Mouse (Mus musculus): Measurements from ENCODE around the gene Sprtn. TPM values are rescaled to one million over a fixed set of nuclear protein-coding genes. Genes with fewer than 3 reads are reported as not detected.

Sprtn gene
- total and polyA plus RNA-seq, 3 experiments: 27.2 to 31.8 TPM; not detected in 1

DNA sequence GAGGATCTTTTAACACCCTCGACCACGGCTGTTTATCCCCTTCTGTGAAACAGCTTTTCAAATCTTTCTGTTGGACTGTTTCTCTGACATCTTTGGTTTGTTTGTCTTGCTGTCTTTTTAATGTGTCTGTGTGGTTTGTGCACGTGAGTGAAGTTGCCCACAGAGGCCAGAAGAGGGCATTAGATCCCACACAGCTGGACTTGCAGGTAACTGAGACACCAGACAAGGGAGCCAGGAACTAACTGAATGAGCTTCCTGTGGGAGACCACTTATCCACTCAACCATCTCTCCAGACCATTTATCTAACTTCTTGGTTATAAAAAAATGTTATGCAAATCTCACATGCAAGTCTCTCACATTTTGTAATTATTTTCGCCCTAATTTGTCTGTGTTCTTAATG, 33.0 kb downstream of the Sprtn start:
- Histone ChIP-seq H3K27me3 (ENCODE audit: control insufficient read depth in 1 of 2, insufficient read depth in 2 of 2, low read length in 2 of 2) (no peaks in the 10 kb centered on the region), H3K9me3 (replicated peaks; ENCODE audit: insufficient read depth, low read length) (no peaks in the 10 kb centered on the region), H3K9ac (ENCODE audit: control insufficient read depth, low read depth, low read length, poor library complexity, severe bottlenecking) (no peak overlapping the region), H3K79me2 (ENCODE audit: control insufficient read depth, insufficient read depth, low read length, poor library complexity) (peaks cover 25% of the 10 kb centered on the region), H3K4me1 (ENCODE audit: control insufficient read depth in 1 of 2, insufficient read depth in 2 of 2, low read length in 2 of 2) (no peaks in the 10 kb centered on the region), H3K27ac (ENCODE audit: control insufficient read depth, low read depth, low read length) (no peak overlapping the region), H3K36me3 (ENCODE audit: control insufficient read depth in 1 of 2, insufficient read depth in 2 of 2, low read length in 2 of 2) (peaks cover 0 to 6% of the 10 kb centered on the region in 2 experiments; a peak in 2 of 4 replicates), H3K4me3 (ENCODE audit: control insufficient read depth in 1 of 2, insufficient read depth in 1 of 2, low read depth in 2 of 2, low read length in 2 of 2) (no peak overlapping the region)
- DNase-seq (ENCODE audit: low read depth, low spot score): peak; percentile 38
- TF ChIP-seq ZNF384 (IDR thresholded peaks at IDR 0.05; ENCODE audit: low read depth, low read length) (no peak), CTCF (IDR thresholded peaks at IDR 0.05 in 2 of 3, conservative IDR thresholded peaks at IDR 0.05 in 1 of 3; ENCODE audit: control insufficient read depth in 1 of 3, insufficient read depth in 1 of 3, low read depth in 2 of 3, low read length in 3 of 3, poor library complexity in 1 of 3, severe bottlenecking in 1 of 3) (peak; percentile 37 to 39 (median 39)), KAT2A (conservative IDR thresholded peaks at IDR 0.05; ENCODE audit: low read depth, low read length) (no peak), NELFE (IDR thresholded peaks at IDR 0.05; ENCODE audit: low read depth, low read length) (no peak), MXI1 (IDR thresholded peaks at IDR 0.05; ENCODE audit: low read depth, low read length) (no peak), MYC (IDR thresholded peaks at IDR 0.05; ENCODE audit: low read depth, low read length) (no peak), UBTF (IDR thresholded peaks at IDR 0.05; ENCODE audit: borderline replicate concordance, insufficient read depth, low read depth, low read length) (no peak), TAL1 (IDR thresholded peaks at IDR 0.05; ENCODE audit: low read length) (no peak), CHD2 (IDR thresholded peaks at IDR 0.05; ENCODE audit: low read length) (no peak), POLR2A (IDR thresholded peaks at IDR 0.05; ENCODE audit: control insufficient read depth in 1 of 2, insufficient read depth in 1 of 2, low read depth in 1 of 2, low read length in 2 of 2, poor library complexity in 1 of 2) (no peak), POLR2AphosphoS5 (IDR thresholded peaks at IDR 0.05; ENCODE audit: borderline replicate concordance, low read depth, low read length) (no peak), RAD21 (IDR thresholded peaks at IDR 0.05; ENCODE audit: low read depth, low read length) (peak; percentile 20; the same call in 1 of the 2 replicates), MEF2A (IDR thresholded peaks at IDR 0.05; ENCODE audit: extremely low read depth, insufficient replicate concordance, low read depth, low read length, poor library complexity, severe bottlenecking) (no peak)

DNA sequence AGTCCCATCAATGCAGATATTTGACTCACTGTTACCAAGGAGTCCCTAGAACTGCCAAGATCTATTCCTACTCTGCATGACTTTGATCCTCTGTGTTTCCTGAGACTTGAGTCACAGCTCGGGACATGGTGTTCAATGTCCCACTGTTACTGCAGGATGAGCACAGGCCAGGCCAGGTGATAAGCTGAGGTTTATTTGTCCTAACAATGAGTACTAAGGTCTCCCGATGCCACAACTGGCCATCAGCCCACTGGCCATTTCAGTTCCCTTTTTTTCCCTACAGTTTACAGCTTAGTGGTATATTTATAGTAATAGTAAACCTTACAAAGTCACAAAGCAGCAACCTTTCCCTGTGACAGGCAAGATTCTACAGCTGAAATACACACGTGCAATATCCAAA, 34.7 kb downstream of the Sprtn start:
- Histone ChIP-seq H3K79me2 (ENCODE audit: control insufficient read depth, insufficient read depth, low read length, poor library complexity) (peaks cover 28% of the 10 kb centered on the region), H3K36me3 (ENCODE audit: control insufficient read depth in 1 of 2, insufficient read depth in 2 of 2, low read length in 2 of 2) (peaks cover 0 to 4% of the 10 kb centered on the region in 2 experiments; a peak in 2 of 4 replicates), H3K4me1 (ENCODE audit: control insufficient read depth in 1 of 2, insufficient read depth in 2 of 2, low read length in 2 of 2) (no peaks in the 10 kb centered on the region), H3K27ac (ENCODE audit: control insufficient read depth, low read depth, low read length) (no peak overlapping the region), H3K9me3 (replicated peaks; ENCODE audit: insufficient read depth, low read length) (no peaks in the 10 kb centered on the region), H3K27me3 (ENCODE audit: control insufficient read depth in 1 of 2, insufficient read depth in 2 of 2, low read length in 2 of 2) (no peaks in the 10 kb centered on the region), H3K4me3 (ENCODE audit: control insufficient read depth in 1 of 2, insufficient read depth in 1 of 2, low read depth in 2 of 2, low read length in 2 of 2) (no peak overlapping the region), H3K9ac (ENCODE audit: control insufficient read depth, low read depth, low read length, poor library complexity, severe bottlenecking) (no peak overlapping the region)
- TF ChIP-seq UBTF (IDR thresholded peaks at IDR 0.05; ENCODE audit: borderline replicate concordance, insufficient read depth, low read depth, low read length): no peak
- no peak for TF ChIP-seq MYC (IDR thresholded peaks at IDR 0.05; ENCODE audit: low read depth, low read length)
- TF ChIP-seq MAX (IDR thresholded peaks at IDR 0.05; ENCODE audit: low read length): no peak
- TF ChIP-seq E2F4 (IDR thresholded peaks at IDR 0.05; ENCODE audit: borderline replicate concordance, low read depth, low read length): no peak
- TF ChIP-seq ETS1 (IDR thresholded peaks at IDR 0.05; ENCODE audit: low read depth, low read length): no peak
- TF ChIP-seq RCOR1 (IDR thresholded peaks at IDR 0.05; ENCODE audit: low read depth, low read length): no peak
- no peak for TF ChIP-seq POLR2AphosphoS5 (IDR thresholded peaks at IDR 0.05; ENCODE audit: borderline replicate concordance, low read depth, low read length)
- no peak for TF ChIP-seq MYB (IDR thresholded peaks at IDR 0.05; ENCODE audit: low read depth, low read length)
- TF ChIP-seq CHD1 (IDR thresholded peaks at IDR 0.05; ENCODE audit: low read depth, low read length): no peak
- no peak for TF ChIP-seq POLR2A (IDR thresholded peaks at IDR 0.05; ENCODE audit: control insufficient read depth in 1 of 2, insufficient read depth in 1 of 2, low read depth in 1 of 2, low read length in 2 of 2, poor library complexity in 1 of 2)
- no peak for DNase-seq (ENCODE audit: low read depth, low spot score)

All from MEL (cell line).